Mouse (Mus musculus): ENCODE measurements around the gene Ift122. TPM values are rescaled to one million over a fixed set of nuclear protein-coding genes. Genes with fewer than 3 reads are reported as not detected.
A peak's percentile ranks its signal among the peaks of the same experiment; 100 is the strongest.

Gene Ift122
- polyA plus RNA-seq, 1 experiment from 2014 or later: 16.9 TPM

DNA sequence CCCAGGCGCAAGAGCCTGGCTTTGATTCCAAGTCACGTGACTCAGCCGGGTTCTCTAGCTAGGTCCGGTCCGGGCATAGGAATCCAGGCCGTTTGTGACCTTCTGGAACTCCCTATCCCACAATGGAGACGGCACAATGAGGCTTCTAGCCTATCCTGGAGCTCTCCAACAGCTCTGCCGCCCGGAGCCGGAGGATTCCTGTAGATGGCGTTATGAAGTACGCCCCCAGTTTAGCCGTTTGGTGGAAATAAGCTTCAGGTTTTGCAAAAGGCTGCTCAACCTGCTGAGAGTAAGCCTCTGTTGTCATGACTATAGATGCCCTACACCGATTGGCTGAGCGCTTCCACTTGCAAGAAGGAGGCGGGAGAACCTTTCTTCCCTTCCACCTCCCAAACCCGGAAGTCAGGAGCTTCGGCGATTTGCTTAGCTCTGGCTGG is 15.1 kb upstream of the Ift122 start, which contains the start of gene Efcab12:
Gene Efcab12, minus strand, starts transcription at position 252 of the 437 bp plus-strand sequence.
- peak; percentile 93 for DNase-seq (ENCODE audit: low spot score)
- WGBS: 2% methylated on average over 19 of the region's 19 CpGs

DNA sequence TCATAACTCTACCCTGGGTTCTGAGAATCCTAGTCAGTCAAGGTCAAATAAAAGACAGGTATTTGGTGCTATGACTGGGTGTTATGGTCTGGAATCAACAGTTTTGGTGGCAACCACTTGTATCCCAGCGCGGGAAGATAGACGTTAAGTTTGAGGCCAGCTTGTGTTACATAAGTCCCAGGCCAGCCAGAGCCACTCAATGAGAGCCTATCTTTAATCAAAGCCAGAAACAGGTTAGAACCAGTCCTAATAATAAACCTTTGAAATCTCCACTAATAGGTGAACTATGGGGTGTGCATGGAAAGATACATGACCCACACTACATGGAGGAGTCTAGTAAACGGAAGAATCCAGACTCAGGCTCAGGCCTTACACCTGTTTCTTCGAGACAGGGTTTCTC is 14.5 kb upstream of the Ift122 start:
- no peak for DNase-seq (ENCODE audit: low spot score)
- peaks cover 5% of the 10 kb centered on the region; the same call in 1 of the 2 replicates for H3K4me1 ChIP-seq (ENCODE audit: control insufficient read depth, insufficient read depth, low read length)
- WGBS: 68% methylated on average over 5 of the region's 5 CpGs
- no peaks in the 10 kb centered on the region for H3K27me3 ChIP-seq (replicated peaks; ENCODE audit: control insufficient read depth, insufficient read depth, low read length)
- H3K36me3 ChIP-seq (ENCODE audit: control insufficient read depth, insufficient read depth, low read length): peaks cover 20% of the 10 kb centered on the region; the same call in 1 of the 2 replicates
- peak overlapping the region; percentile 34 for H3K4me3 ChIP-seq (ENCODE audit: low read depth, low read length)
- H3K27ac ChIP-seq (ENCODE audit: low read depth, low read length): no peak overlapping the region
- peak overlapping the region; percentile 63 for H3K4me2 ChIP-seq (ENCODE audit: low read length)
- no peaks in the 10 kb centered on the region for H3K9me3 ChIP-seq (replicated peaks; ENCODE audit: control insufficient read depth, low read length)
- no peak overlapping the region; the same call in 1 of the 2 replicates for H3K9ac ChIP-seq (ENCODE audit: low read length)
- 0 out of 2 replicates have a peak, but pooled peaks have one; percentile 7 for ATAC-seq

More for the DNA sequence above, 15.1 kb upstream of the Ift122 start, which contains the start of gene Efcab12:
- H3K9ac ChIP-seq (ENCODE audit: low read length): peak within 1 kb of the TSS; percentile 48
- peaks cover 16% of the 10 kb centered on the region; the same call in 1 of the 2 replicates for H3K36me3 ChIP-seq (ENCODE audit: control insufficient read depth, insufficient read depth, low read length)
- H3K9me3 ChIP-seq (replicated peaks; ENCODE audit: control insufficient read depth, low read length): no peaks in the 10 kb centered on the region
- peak within 1 kb of the TSS; percentile 63 for H3K4me2 ChIP-seq (ENCODE audit: low read length)
- H3K27ac ChIP-seq (ENCODE audit: low read depth, low read length): peak within 1 kb of the TSS; percentile 27; the same call in 1 of the 2 replicates
- H3K4me1 ChIP-seq (ENCODE audit: control insufficient read depth, insufficient read depth, low read length): peaks cover 5% of the 10 kb centered on the region; the same call in 1 of the 2 replicates
- H3K27me3 ChIP-seq (replicated peaks; ENCODE audit: control insufficient read depth, insufficient read depth, low read length): no peaks in the 10 kb centered on the region
- peak within 1 kb of the TSS; percentile 34 for H3K4me3 ChIP-seq (ENCODE audit: low read depth, low read length)
- peak; percentile 98 for ATAC-seq

DNA sequence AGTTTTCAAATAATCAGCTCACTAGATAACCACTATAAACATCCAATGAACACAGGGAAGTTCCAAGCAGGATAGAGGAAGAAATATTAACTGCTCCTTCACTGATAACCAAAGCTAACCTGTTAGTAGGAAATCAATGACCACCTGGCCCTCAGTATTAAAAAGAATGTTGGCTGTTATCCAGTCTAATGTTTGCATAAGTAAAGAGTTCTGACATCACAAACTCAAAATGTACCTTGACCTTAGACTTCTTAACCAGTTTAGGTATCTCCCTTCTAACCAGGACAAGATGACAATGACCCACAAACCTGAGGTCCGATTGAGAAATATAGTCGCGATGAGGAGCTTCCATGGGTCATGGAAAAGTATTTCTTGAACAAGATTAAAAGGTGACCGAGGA is 8.3 kb upstream of the Ift122 start:
- no peak for ATAC-seq
- Histone ChIP-seq H3K27ac (ENCODE audit: low read depth, low read length) (no peak overlapping the region), H3K36me3 (ENCODE audit: control insufficient read depth, insufficient read depth, low read length) (peaks cover 51% of the 10 kb centered on the region), H3K4me3 (ENCODE audit: low read depth, low read length) (no peak overlapping the region), H3K4me1 (ENCODE audit: control insufficient read depth, insufficient read depth, low read length) (no peaks in the 10 kb centered on the region), H3K9me3 (replicated peaks; ENCODE audit: control insufficient read depth, low read length) (no peaks in the 10 kb centered on the region), H3K9ac (ENCODE audit: low read length) (no peak overlapping the region), H3K27me3 (replicated peaks; ENCODE audit: control insufficient read depth, insufficient read depth, low read length) (no peaks in the 10 kb centered on the region), H3K4me2 (ENCODE audit: low read length) (no peak overlapping the region)
- WGBS: 96% methylated on average over 4 of the region's 4 CpGs
- no peak for DNase-seq (ENCODE audit: low spot score)

DNA sequence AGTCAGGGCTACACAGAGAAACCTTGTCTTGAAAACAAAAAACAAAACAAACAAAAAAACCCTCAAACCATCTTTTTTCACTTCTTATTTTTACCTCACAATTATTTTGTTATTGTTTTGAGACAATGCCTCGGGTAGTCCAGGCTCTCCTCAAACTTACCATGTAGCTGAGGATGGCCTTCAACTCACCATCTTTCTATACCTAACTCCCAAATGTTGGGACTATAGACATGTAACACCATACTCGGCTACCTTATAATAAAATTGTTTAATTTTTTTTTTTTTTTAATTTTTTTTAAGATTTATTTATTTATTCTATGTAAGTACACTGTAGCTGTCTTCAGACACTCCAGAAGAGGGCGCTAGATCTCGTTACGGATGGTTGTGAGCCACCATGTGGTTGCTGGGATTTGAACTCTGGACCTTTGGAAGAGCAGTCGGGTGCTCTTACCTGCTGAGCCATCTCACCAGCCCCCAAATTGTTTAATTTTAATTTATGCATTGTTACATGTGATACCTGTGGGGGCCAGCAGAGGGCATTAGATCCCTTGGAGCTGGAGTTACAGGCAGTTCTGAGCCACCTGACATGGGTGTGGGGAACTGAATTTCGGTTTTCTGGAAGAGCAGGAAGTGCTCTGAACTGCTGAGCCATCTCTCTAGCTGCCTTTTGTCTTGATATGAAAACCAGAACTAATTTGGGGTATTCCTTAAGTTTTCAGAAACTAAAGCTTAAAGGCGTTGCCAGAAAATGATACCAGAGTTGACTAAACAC is 6.4 kb upstream of the Ift122 start:
- no peaks in the 10 kb centered on the region for H3K9me3 ChIP-seq (replicated peaks; ENCODE audit: control insufficient read depth, low read length)
- H3K4me1 ChIP-seq (ENCODE audit: control insufficient read depth, insufficient read depth, low read length): 0 out of 2 replicates have a peak, but pooled peaks cover under 1% of the 10 kb centered on the region
- H3K9ac ChIP-seq (ENCODE audit: low read length): no peak overlapping the region
- no peak overlapping the region for H3K4me2 ChIP-seq (ENCODE audit: low read length)
- H3K27ac ChIP-seq (ENCODE audit: low read depth, low read length): no peak overlapping the region
- DNase-seq (ENCODE audit: low spot score) (peak; percentile 51), ATAC-seq (no peak)
- no peak overlapping the region for H3K4me3 ChIP-seq (ENCODE audit: low read depth, low read length)
- 52% methylated on average over 6 of the region's 8 CpGs for WGBS
- peaks cover 54% of the 10 kb centered on the region for H3K36me3 ChIP-seq (ENCODE audit: control insufficient read depth, insufficient read depth, low read length)
- H3K27me3 ChIP-seq (replicated peaks; ENCODE audit: control insufficient read depth, insufficient read depth, low read length): no peaks in the 10 kb centered on the region

DNA sequence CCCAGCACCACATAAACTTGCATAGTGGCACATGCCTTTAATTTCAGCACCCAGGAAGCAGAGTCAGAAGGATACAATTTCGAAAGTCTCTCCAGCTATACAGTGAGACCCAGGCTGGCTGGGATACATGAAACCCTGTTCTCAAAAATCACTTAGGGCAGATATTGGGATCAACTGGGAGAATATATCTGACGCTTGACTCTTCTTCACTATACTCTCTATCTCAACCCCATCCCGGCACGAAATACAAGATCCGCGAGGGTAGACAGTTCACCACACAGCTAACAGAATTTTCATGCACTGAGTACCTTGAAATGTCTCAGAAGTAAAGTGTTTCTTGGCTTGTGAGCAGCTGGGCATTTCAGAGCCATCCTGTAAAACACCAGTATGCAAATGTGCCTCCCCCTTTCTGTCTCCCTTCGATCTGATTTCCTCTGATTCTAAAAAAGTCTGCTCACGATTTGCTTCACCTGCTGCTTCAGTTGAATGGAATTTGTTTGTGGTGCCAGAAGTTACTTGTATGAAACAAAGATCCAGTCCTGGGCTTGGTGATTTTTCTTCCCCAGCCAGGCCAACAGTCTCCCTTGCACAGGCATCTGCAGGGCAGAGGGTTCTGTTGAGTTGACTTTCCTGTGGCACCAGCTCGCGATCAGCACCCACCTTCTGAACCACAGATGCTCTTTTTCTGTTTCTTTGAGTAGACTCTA is 4.5 kb upstream of the Ift122 start:
- no peak overlapping the region for H3K4me3 ChIP-seq (ENCODE audit: low read depth, low read length)
- 92% methylated on average over 10 of the region's 10 CpGs for WGBS
- H3K9ac ChIP-seq (ENCODE audit: low read length): peak overlapping the region; percentile 29; the same call in 1 of the 2 replicates
- no peaks in the 10 kb centered on the region for H3K9me3 ChIP-seq (replicated peaks; ENCODE audit: control insufficient read depth, low read length)
- DNase-seq (ENCODE audit: low spot score) (no peak), ATAC-seq (no peak)
- no peaks in the 10 kb centered on the region for H3K27me3 ChIP-seq (replicated peaks; ENCODE audit: control insufficient read depth, insufficient read depth, low read length)
- H3K4me1 ChIP-seq (ENCODE audit: control insufficient read depth, insufficient read depth, low read length): peaks cover 6% of the 10 kb centered on the region
- no peak overlapping the region for H3K27ac ChIP-seq (ENCODE audit: low read depth, low read length)
- H3K36me3 ChIP-seq (ENCODE audit: control insufficient read depth, insufficient read depth, low read length): peaks cover 38% of the 10 kb centered on the region
- H3K4me2 ChIP-seq (ENCODE audit: low read length): no peak overlapping the region

DNA sequence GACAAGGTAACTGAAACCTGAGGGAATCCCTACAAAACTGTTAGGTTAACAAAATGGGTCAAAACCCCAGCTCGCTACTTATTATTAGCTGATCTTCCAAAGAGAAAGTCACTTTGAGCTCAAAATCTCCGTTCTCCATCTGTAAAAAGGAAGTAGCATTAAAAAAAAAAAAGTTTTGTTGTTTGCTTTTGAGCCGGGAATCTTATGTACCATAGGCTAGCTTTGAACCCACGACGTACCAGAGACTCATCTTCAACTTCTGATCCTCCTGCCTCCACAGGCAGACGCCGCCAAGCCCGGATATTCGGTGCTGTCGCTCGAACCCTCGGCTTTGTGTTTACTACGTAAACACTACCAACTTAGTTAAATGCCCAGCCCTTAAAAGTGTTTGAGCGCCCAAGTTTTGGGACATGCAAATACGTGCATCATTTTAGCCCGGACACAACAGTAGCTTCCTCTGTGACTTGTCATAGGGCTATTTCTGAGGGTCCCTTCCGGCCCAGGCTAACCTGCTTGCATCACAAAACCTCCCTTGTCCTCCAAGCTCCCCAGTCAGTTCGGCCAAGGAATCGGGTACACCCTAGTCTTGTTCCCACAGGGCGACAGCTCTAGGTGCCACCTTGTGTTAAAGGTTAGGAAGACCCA is 702 bp upstream of the Ift122 start:
- WGBS: 4% methylated on average over 20 of the region's 20 CpGs
- ATAC-seq (no peak; the same call in 1 of the 2 replicates), DNase-seq (ENCODE audit: low spot score) (no peak)

DNA sequence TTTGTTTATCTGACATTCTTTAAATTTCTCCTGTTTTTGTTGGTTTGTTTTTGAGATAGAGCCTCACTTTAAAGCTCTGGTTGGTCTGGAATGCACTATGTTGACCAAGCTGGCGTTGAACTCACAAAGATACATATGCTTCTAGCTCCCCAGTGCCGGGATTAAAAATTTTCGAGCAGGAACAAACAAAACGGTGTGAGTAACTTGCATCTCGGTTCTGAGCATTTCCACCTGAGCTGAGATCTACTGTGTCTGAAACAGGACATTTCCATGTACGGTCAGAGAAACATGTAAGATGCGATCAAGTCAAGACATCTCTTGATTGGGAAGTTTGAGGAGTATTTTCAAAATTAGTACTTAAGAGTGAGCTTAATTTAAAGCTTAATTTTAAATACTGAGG is 715 bp downstream of the Ift122 start:
- Histone ChIP-seq H3K4me1 (ENCODE audit: control insufficient read depth, insufficient read depth, low read length) (peaks cover 6% of the 10 kb centered on the region), H3K9me3 (replicated peaks; ENCODE audit: control insufficient read depth, low read length) (no peaks in the 10 kb centered on the region), H3K27ac (ENCODE audit: low read depth, low read length) (peak overlapping the region; percentile 77), H3K9ac (ENCODE audit: low read length) (peak overlapping the region; percentile 49), H3K36me3 (ENCODE audit: control insufficient read depth, insufficient read depth, low read length) (peaks cover 12% of the 10 kb centered on the region), H3K27me3 (replicated peaks; ENCODE audit: control insufficient read depth, insufficient read depth, low read length) (no peaks in the 10 kb centered on the region), H3K4me2 (ENCODE audit: low read length) (peak overlapping the region; percentile 53), H3K4me3 (ENCODE audit: low read depth, low read length) (peak overlapping the region; percentile 42)
- WGBS: 40% methylated on average over 7 of the region's 7 CpGs
- ATAC-seq (no peak), DNase-seq (ENCODE audit: low spot score) (no peak)

More for the DNA sequence above, 702 bp upstream of the Ift122 start:
- H3K27ac ChIP-seq (ENCODE audit: low read depth, low read length): peak overlapping the region; percentile 70
- H3K36me3 ChIP-seq (ENCODE audit: control insufficient read depth, insufficient read depth, low read length): peaks cover 23% of the 10 kb centered on the region
- peak overlapping the region; percentile 46 for H3K9ac ChIP-seq (ENCODE audit: low read length)
- H3K4me3 ChIP-seq (ENCODE audit: low read depth, low read length): peak overlapping the region; percentile 42
- H3K4me2 ChIP-seq (ENCODE audit: low read length): peak overlapping the region; percentile 53
- H3K4me1 ChIP-seq (ENCODE audit: control insufficient read depth, insufficient read depth, low read length): peaks cover 6% of the 10 kb centered on the region
- no peaks in the 10 kb centered on the region for H3K27me3 ChIP-seq (replicated peaks; ENCODE audit: control insufficient read depth, insufficient read depth, low read length)
- no peaks in the 10 kb centered on the region for H3K9me3 ChIP-seq (replicated peaks; ENCODE audit: control insufficient read depth, low read length)

DNA sequence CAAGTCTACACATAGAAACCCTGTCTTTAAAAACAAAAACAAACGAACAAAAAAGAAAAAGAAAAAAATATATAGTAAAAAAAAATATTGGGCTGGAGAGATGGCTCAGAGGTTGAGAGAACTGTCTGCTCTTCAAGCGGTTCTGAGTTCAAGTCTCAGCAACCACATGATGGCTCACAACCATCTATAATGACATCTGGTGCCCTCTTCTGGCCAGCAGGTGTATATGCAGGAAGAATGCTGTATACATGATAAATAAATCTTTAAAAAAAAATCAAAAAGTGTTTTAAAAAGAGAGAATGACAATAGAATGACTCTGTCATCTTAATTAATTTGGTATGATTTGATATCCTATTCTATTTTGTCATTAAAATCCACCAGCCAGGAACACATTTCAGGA is 1.2 kb downstream of the Ift122 start:
- H3K36me3 ChIP-seq (ENCODE audit: control insufficient read depth, insufficient read depth, low read length): peaks cover 8% of the 10 kb centered on the region; the same call in 1 of the 2 replicates
- no peaks in the 10 kb centered on the region for H3K9me3 ChIP-seq (replicated peaks; ENCODE audit: control insufficient read depth, low read length)
- H3K4me1 ChIP-seq (ENCODE audit: control insufficient read depth, insufficient read depth, low read length): peaks cover 6% of the 10 kb centered on the region
- no peak overlapping the region for H3K4me3 ChIP-seq (ENCODE audit: low read depth, low read length)
- no peak overlapping the region for H3K9ac ChIP-seq (ENCODE audit: low read length)
- H3K27me3 ChIP-seq (replicated peaks; ENCODE audit: control insufficient read depth, insufficient read depth, low read length): no peaks in the 10 kb centered on the region
- 75% methylated on average over 2 of the region's 2 CpGs for WGBS
- H3K4me2 ChIP-seq (ENCODE audit: low read length): no peak overlapping the region
- DNase-seq (ENCODE audit: low spot score) (peak; percentile 6), ATAC-seq (no peak)
- H3K27ac ChIP-seq (ENCODE audit: low read depth, low read length): no peak overlapping the region

Measured in forebrain, embryonic 14.5 days (tissue).